Mouse (Mus musculus): ENCODE measurements around the gene Cacna1d. TPM values are rescaled to one million over a fixed set of nuclear protein-coding genes. Genes with fewer than 3 reads are reported as not detected.

The Cacna1d gene
- polyA plus RNA-seq, 1 experiment from 2014 or later = 11.5 TPM

DNA sequence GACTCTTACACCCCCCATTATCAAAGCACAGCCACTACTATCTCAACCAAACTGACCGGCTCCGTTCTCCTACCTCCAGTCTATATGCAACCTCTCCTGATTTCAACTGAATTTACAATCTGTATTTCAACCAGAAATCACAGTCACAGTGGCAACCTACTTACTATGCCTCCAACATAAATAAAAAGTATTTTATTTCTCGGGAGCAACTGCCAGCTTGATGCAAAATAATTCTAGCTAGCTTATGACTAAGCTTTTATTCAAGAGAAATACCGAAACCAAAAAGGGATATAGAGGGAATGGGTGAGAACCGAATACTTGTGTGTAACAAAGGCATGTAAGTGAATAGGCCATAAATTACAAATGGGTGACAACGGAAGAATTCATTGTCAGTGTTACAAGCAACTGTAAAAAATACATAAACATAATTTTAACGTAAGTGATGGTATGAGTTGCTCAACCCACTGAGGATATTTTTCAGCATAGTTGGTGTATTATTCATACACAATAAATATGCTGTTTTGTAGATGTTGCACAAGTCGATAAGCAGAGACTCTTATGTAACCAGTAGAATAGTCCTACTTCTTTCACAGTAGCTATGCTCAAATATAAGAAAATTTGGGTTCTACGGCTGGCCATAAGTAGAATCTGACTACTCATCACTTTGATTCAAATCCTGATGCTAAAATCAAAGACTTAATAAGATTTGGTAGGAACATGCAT is 172.4 kb downstream of the Cacna1d start:
- Histone ChIP-seq H3K4me1 (no peaks in the 10 kb centered on the region), H3K9ac (replicated peaks) (no peak overlapping the region), H3K4me2 (no peak overlapping the region), H3K27ac (replicated peaks) (no peak overlapping the region), H3K4me3 (replicated peaks) (no peak overlapping the region), H3K36me3 (peaks cover under 1% of the 10 kb centered on the region; the same call in 1 of the 2 replicates), H3K27me3 (replicated peaks) (no peaks in the 10 kb centered on the region), H3K9me3 (replicated peaks) (no peaks in the 10 kb centered on the region)
- 76% methylated on average over 9 of the region's 9 CpGs for WGBS
- no peak for ATAC-seq (ENCODE audit: low FRiP score)

DNA sequence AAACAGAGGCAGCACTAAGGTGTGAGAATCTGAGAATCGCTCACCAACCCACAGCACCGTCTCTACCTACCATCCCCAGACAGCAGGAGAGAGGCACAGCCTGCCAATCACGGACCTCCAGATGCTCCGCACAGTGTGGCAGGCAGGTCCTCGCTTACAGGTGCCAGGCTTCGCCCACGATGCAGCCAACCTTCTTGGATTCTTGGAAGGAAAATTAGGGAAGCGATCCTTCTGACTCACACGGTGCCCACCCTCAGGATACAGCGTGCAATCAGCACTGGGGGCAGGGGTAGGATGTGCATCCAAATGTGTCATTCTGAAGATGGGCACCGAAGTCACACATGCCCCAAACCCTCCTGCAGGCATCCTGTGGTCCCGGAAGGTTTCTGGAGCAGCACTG is 173.0 kb downstream of the Cacna1d start:
- no peaks in the 10 kb centered on the region for H3K36me3 ChIP-seq
- ATAC-seq (ENCODE audit: low FRiP score) = no peak
- H3K4me3 ChIP-seq (replicated peaks) = no peak overlapping the region
- no peaks in the 10 kb centered on the region for H3K27me3 ChIP-seq (replicated peaks)
- no peak overlapping the region for H3K4me2 ChIP-seq
- no peaks in the 10 kb centered on the region for H3K9me3 ChIP-seq (replicated peaks)
- no peak overlapping the region for H3K27ac ChIP-seq (replicated peaks)
- H3K9ac ChIP-seq (replicated peaks) = no peak overlapping the region
- WGBS = 93% methylated on average over 12 of the region's 12 CpGs
- no peaks in the 10 kb centered on the region for H3K4me1 ChIP-seq

- Histone ChIP-seq H3K9me3 (replicated peaks) (no peaks in the 10 kb centered on the region), H3K4me3 (replicated peaks) (no peak overlapping the region), H3K4me2 (no peak overlapping the region), H3K4me1 (no peaks in the 10 kb centered on the region; the same call in 1 of the 2 replicates), H3K27me3 (replicated peaks) (no peaks in the 10 kb centered on the region), H3K36me3 (no peaks in the 10 kb centered on the region), H3K9ac (replicated peaks) (no peak overlapping the region), H3K27ac (replicated peaks) (no peak overlapping the region)
- WGBS = 89% methylated on average over 10 of the region's 10 CpGs
- no peak for ATAC-seq (ENCODE audit: low FRiP score)
These were observed 173.6 kb downstream of the Cacna1d start for GRCm38 (mm10) chr14:30317616-30318015.

GRCm38 (mm10) chr14:30311206-30311889 is 179.9 kb downstream of the Cacna1d start:
- WGBS = 70% methylated on average over 13 of the region's 13 CpGs
- ATAC-seq (ENCODE audit: low FRiP score) = no peak
- H3K27ac ChIP-seq (replicated peaks) = no peak overlapping the region
- no peak overlapping the region for H3K9ac ChIP-seq (replicated peaks)
- peaks cover 8% of the 10 kb centered on the region for H3K4me1 ChIP-seq
- H3K27me3 ChIP-seq (replicated peaks) = no peaks in the 10 kb centered on the region
- H3K9me3 ChIP-seq (replicated peaks) = no peaks in the 10 kb centered on the region
- no peak overlapping the region for H3K4me2 ChIP-seq
- H3K4me3 ChIP-seq (replicated peaks) = no peak overlapping the region
- no peaks in the 10 kb centered on the region for H3K36me3 ChIP-seq

- no peak overlapping the region for H3K4me3 ChIP-seq (replicated peaks)
- no peaks in the 10 kb centered on the region for H3K9me3 ChIP-seq (replicated peaks)
- no peaks in the 10 kb centered on the region for H3K36me3 ChIP-seq
- H3K27me3 ChIP-seq (replicated peaks) = no peaks in the 10 kb centered on the region
- ATAC-seq (ENCODE audit: low FRiP score) = no peak
- no peak overlapping the region for H3K27ac ChIP-seq (replicated peaks)
- peaks cover 12% of the 10 kb centered on the region for H3K4me1 ChIP-seq
- no peak overlapping the region for H3K4me2 ChIP-seq
- H3K9ac ChIP-seq (replicated peaks) = no peak overlapping the region
- WGBS = 92% methylated on average over 10 of the region's 10 CpGs
These were observed 181.0 kb downstream of the Cacna1d start for GRCm38 (mm10) chr14:30310236-30310635.

DNA sequence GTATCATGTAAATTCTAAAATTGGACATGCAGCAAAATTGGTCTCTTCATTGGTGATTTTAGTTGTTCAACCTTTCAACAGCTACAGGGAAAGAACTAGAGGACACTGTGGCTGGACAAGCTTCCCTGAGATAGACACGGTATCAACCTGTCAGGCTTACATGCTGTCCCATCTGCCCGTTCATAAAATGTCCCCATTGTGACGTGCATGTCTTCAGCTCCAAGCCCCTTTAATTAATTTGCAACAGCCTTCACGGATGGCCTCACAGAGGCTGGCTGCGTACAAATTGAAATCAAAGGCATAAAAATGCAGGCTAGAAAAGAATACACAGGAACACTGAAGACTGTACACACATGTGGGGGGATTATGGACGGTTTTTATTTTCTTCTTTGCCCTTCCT is 185.0 kb downstream of the Cacna1d start:
- no peaks in the 10 kb centered on the region for H3K9me3 ChIP-seq (replicated peaks)
- H3K4me1 ChIP-seq = 0 out of 2 replicates have a peak, but pooled peaks cover 6% of the 10 kb centered on the region
- H3K27me3 ChIP-seq (replicated peaks) = no peaks in the 10 kb centered on the region
- H3K9ac ChIP-seq (replicated peaks) = no peak overlapping the region
- no peaks in the 10 kb centered on the region for H3K36me3 ChIP-seq
- H3K27ac ChIP-seq (replicated peaks) = no peak overlapping the region
- ATAC-seq (ENCODE audit: low FRiP score) = no peak
- H3K4me3 ChIP-seq (replicated peaks) = no peak overlapping the region
- no peak overlapping the region for H3K4me2 ChIP-seq
- 34% methylated on average over 6 of the region's 6 CpGs for WGBS

GRCm38 (mm10) chr14:30299946-30300345 is 191.3 kb downstream of the Cacna1d start:
- H3K9me3 ChIP-seq (replicated peaks) = no peaks in the 10 kb centered on the region
- H3K36me3 ChIP-seq = no peaks in the 10 kb centered on the region
- H3K27ac ChIP-seq (replicated peaks) = no peak overlapping the region
- H3K4me2 ChIP-seq = no peak overlapping the region
- no peaks in the 10 kb centered on the region for H3K27me3 ChIP-seq (replicated peaks)
- no peak overlapping the region for H3K4me3 ChIP-seq (replicated peaks)
- H3K4me1 ChIP-seq = no peaks in the 10 kb centered on the region
- 50% methylated on average over 7 of the region's 7 CpGs for WGBS
- ATAC-seq (ENCODE audit: low FRiP score) = no peak
- no peak overlapping the region for H3K9ac ChIP-seq (replicated peaks)

GRCm38 (mm10) chr14:30297492-30297891 is 193.8 kb downstream of the Cacna1d start:
- Histone ChIP-seq H3K9ac (replicated peaks) (no peak overlapping the region), H3K4me2 (no peak overlapping the region), H3K36me3 (no peaks in the 10 kb centered on the region), H3K27ac (replicated peaks) (no peak overlapping the region), H3K9me3 (replicated peaks) (no peaks in the 10 kb centered on the region), H3K4me1 (no peaks in the 10 kb centered on the region), H3K4me3 (replicated peaks) (no peak overlapping the region), H3K27me3 (replicated peaks) (no peaks in the 10 kb centered on the region)
- no peak for ATAC-seq (ENCODE audit: low FRiP score)
- WGBS = 94% methylated on average over 11 of the region's 11 CpGs

GRCm38 (mm10) chr14:30292135-30292463 is 199.2 kb downstream of the Cacna1d start:
- 35% methylated on average over 1 of the region's 1 CpGs for WGBS
- H3K4me3 ChIP-seq (replicated peaks) = no peak overlapping the region
- no peaks in the 10 kb centered on the region for H3K27me3 ChIP-seq (replicated peaks)
- H3K4me2 ChIP-seq = no peak overlapping the region
- H3K9ac ChIP-seq (replicated peaks) = no peak overlapping the region
- H3K4me1 ChIP-seq = 0 out of 2 replicates have a peak, but pooled peaks cover 3% of the 10 kb centered on the region
- no peak for ATAC-seq (ENCODE audit: low FRiP score)
- no peaks in the 10 kb centered on the region for H3K9me3 ChIP-seq (replicated peaks)
- H3K27ac ChIP-seq (replicated peaks) = no peak overlapping the region
- no peaks in the 10 kb centered on the region for H3K36me3 ChIP-seq

- 0 out of 2 replicates have a peak, but pooled peaks cover 3% of the 10 kb centered on the region for H3K4me1 ChIP-seq
- H3K27me3 ChIP-seq (replicated peaks) = no peaks in the 10 kb centered on the region
- no peak overlapping the region for H3K4me2 ChIP-seq
- peak overlapping the region; percentile 19; the same call in 1 of the 2 replicates for H3K27ac ChIP-seq (replicated peaks)
- H3K4me3 ChIP-seq (replicated peaks) = no peak overlapping the region
- H3K9me3 ChIP-seq (replicated peaks) = no peaks in the 10 kb centered on the region
- H3K36me3 ChIP-seq = no peaks in the 10 kb centered on the region
- WGBS = 62% methylated on average over 9 of the region's 9 CpGs
- H3K9ac ChIP-seq (replicated peaks) = no peak overlapping the region
- 0 out of 2 replicates have a peak, but pooled peaks have one; percentile 35 for ATAC-seq (ENCODE audit: low FRiP score)
These were observed 199.7 kb downstream of the Cacna1d start for GRCm38 (mm10) chr14:30291389-30292134.

- Histone ChIP-seq H3K27me3 (replicated peaks) (no peaks in the 10 kb centered on the region), H3K4me1 (peaks cover 4% of the 10 kb centered on the region; the same call in 1 of the 2 replicates), H3K36me3 (no peaks in the 10 kb centered on the region), H3K4me2 (no peak overlapping the region), H3K9ac (replicated peaks) (no peak overlapping the region), H3K9me3 (replicated peaks) (no peaks in the 10 kb centered on the region), H3K27ac (replicated peaks) (no peak overlapping the region; the same call in 1 of the 2 replicates), H3K4me3 (replicated peaks) (no peak overlapping the region)
- 82% methylated on average over 10 of the region's 10 CpGs for WGBS
- ATAC-seq (ENCODE audit: low FRiP score) = no peak
These were observed 206.8 kb downstream of the Cacna1d start for GRCm38 (mm10) chr14:30284446-30284845.
